23 mouse cellular contexts compared by ENCODE assay signal in the genomic region with DNA sequence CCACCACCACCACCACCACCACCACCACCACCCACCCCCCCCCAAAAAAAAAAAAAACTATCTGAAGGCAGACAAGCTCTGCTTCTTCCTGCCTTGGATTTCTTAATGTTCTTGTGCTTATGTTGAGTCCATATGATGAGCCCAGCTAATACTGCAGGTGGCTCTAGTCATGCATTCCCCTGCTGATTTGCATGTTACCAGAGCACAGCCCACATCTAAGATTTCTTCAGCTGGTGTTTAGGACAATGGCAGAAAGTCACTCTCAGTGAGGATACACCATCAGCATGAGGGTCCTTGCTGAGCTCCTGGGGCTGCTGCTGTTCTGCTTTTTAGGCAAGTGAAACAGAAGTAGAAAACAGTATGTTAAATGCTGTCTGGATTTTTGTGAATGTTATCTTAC.
DNase-seq lines count a peak whose midpoint lies in the region; TF ChIP-seq lines count a peak whose summit lies in the region.
"Had no signal": no experiment of that assay in that cellular context is flagged by ENCODE, and none has a peak within 500 bp of the region (broad histone marks: within the 10 kb centered on the region; RNA-seq: fewer than 3 reads in every experiment).

No protein-coding gene starts in this region.

- H3K79me2 ChIP-seq in CH12.LX (replicated peaks; ENCODE audit: control insufficient read depth, extremely low read depth, insufficient read depth, poor library complexity, severe bottlenecking): no peaks in the 10 kb centered on the region

- no peak for TF ChIP-seq EP300 in CH12.LX (IDR thresholded peaks at IDR 0.05; ENCODE audit: low read length)

- TF ChIP-seq CTCF in CH12.LX (conservative IDR thresholded peaks at IDR 0.05 in 1 of 2, IDR thresholded peaks at IDR 0.05 in 1 of 2; ENCODE audit: low read depth in 2 of 2, low read length in 2 of 2): no peak

- TF ChIP-seq RAD21 in CH12.LX (IDR thresholded peaks at IDR 0.05; ENCODE audit: low read depth, low read length): no peak

- TF ChIP-seq POLR2A in CH12.LX (IDR thresholded peaks at IDR 0.05; ENCODE audit: low read depth, low read length): no peak

- DNase-seq in lung, postnatal 36 days: peak; percentile 0
- no peak for DNase-seq in lung, adult 18-20 months
- DNase-seq in CH12.LX (ENCODE audit: extremely low read depth): peak; percentile 46
- DNase-seq in spleen, postnatal 36 days (ENCODE audit: low spot score in 2 of 2): peak; percentile 71
- no peak for DNase-seq in kidney, adult 11 months
- no peak for DNase-seq in embryo, embryonic 10.5 days (ENCODE audit: low spot score)
- DNase-seq: adrenal gland, postnatal 10 days; adrenal gland, postnatal 36 days; cerebellum, adult 18-20 months; cerebellum, adult 9-10 months; cerebellum, postnatal 14 days; forebrain, postnatal 0 days; gastrocnemius, adult 2 months; gastrocnemius, postnatal 14 days; heart, adult 11 months; heart, postnatal 10 days; heart, postnatal 36 days had no signal

- no peak overlapping the region for H3K4me3 ChIP-seq in CH12.LX (replicated peaks in 1 of 3; ENCODE audit: low read depth in 2 of 3, low read length in 2 of 3, poor library complexity in 1 of 3)
- H3K4me3 ChIP-seq: embryonic facial prominence, embryonic 12.5 days; embryonic facial prominence, embryonic 15.5 days; gastrocnemius, adult 2 months; heart, embryonic 12.5 days; heart, embryonic 15.5 days; hindbrain, embryonic 10.5 days; hindbrain, embryonic 13.5 days had no signal

- no peaks in the 10 kb centered on the region for H3K9me3 ChIP-seq in CH12.LX (replicated peaks; ENCODE audit: low read length)
- H3K9me3 ChIP-seq: embryonic facial prominence, embryonic 12.5 days; embryonic facial prominence, embryonic 15.5 days; heart, embryonic 12.5 days; heart, embryonic 15.5 days; hindbrain, embryonic 10.5 days; hindbrain, embryonic 13.5 days had no signal

- peaks cover 5 to 8% of the 10 kb centered on the region in 2 experiments; a peak in 2 of 4 replicates for H3K4me1 ChIP-seq in CH12.LX (ENCODE audit: control insufficient read depth in 1 of 2, insufficient read depth in 2 of 2)
- H3K4me1 ChIP-seq: embryonic facial prominence, embryonic 12.5 days; embryonic facial prominence, embryonic 15.5 days; heart, embryonic 12.5 days; heart, embryonic 15.5 days; hindbrain, embryonic 10.5 days; hindbrain, embryonic 13.5 days had no signal

- dilution Hi-C loops in CH12.LX (cut with MboI; ENCODE audit: extremely low pct_ligation_motif_present, extremely low pct_unique_long_range_greater_than_20kb, low sequenced_read_pairs): no loop called here

- in situ Hi-C loops in CH12.LX (cut with MboI; ENCODE audit: low pct_ligation_motif_present, low pct_unique_long_range_greater_than_20kb, low sequenced_read_pairs): no loop called here

- H3K9ac ChIP-seq in CH12.LX (ENCODE audit: insufficient read depth, low read depth): no peak overlapping the region
- H3K9ac ChIP-seq: embryonic facial prominence, embryonic 12.5 days; embryonic facial prominence, embryonic 15.5 days; forebrain, postnatal 0 days; heart, embryonic 12.5 days; heart, embryonic 15.5 days; hindbrain, embryonic 13.5 days had no signal

- H3K27ac ChIP-seq in CH12.LX (ENCODE audit: insufficient read depth, low read depth): no peak overlapping the region
- H3K27ac ChIP-seq: embryonic facial prominence, embryonic 12.5 days; embryonic facial prominence, embryonic 15.5 days; gastrocnemius, adult 2 months; heart, embryonic 15.5 days; hindbrain, embryonic 10.5 days; hindbrain, embryonic 13.5 days had no signal

- no peaks in the 10 kb centered on the region for H3K27me3 ChIP-seq in CH12.LX (replicated peaks)
- H3K27me3 ChIP-seq: embryonic facial prominence, embryonic 12.5 days; embryonic facial prominence, embryonic 15.5 days; heart, embryonic 12.5 days; heart, embryonic 15.5 days; hindbrain, embryonic 13.5 days had no signal

- no peak overlapping the region for H3K4me2 ChIP-seq in CH12.LX (ENCODE audit: insufficient read depth, low read depth, poor library complexity, severe bottlenecking)
- H3K4me2 ChIP-seq: embryonic facial prominence, embryonic 12.5 days; embryonic facial prominence, embryonic 15.5 days; heart, embryonic 12.5 days; heart, embryonic 15.5 days; hindbrain, embryonic 13.5 days had no signal

- H3K36me3 ChIP-seq in CH12.LX (replicated peaks in 1 of 2; ENCODE audit: control insufficient read depth in 1 of 2, insufficient read depth in 1 of 2, low read length in 1 of 2): no peaks in the 10 kb centered on the region
- H3K36me3 ChIP-seq: embryonic facial prominence, embryonic 12.5 days; embryonic facial prominence, embryonic 15.5 days; heart, embryonic 12.5 days; heart, embryonic 15.5 days; hindbrain, embryonic 10.5 days; hindbrain, embryonic 13.5 days had no signal

TF ChIP-seq in CH12.LX, 34 proteins besides CTCF, POLR2A, EP300 and RAD21:
- no peak for TF ChIP-seq MAFK (IDR thresholded peaks at IDR 0.05; ENCODE audit: insufficient replicate concordance, low read length)
- TF ChIP-seq KAT2A (IDR thresholded peaks at IDR 0.05; ENCODE audit: insufficient replicate concordance, low read length): no peak
- TF ChIP-seq CHD1 (IDR thresholded peaks at IDR 0.05; ENCODE audit: low read depth, low read length): no peak
- no peak for TF ChIP-seq SMC3 (IDR thresholded peaks at IDR 0.05; ENCODE audit: low read depth, low read length)
- no peak for TF ChIP-seq USF2 (conservative IDR thresholded peaks at IDR 0.05; ENCODE audit: low read depth, low read length)
- TF ChIP-seq BHLHE40 (IDR thresholded peaks at IDR 0.05; ENCODE audit: low read depth, low read length): no peak
- no peak for TF ChIP-seq TCF12 (IDR thresholded peaks at IDR 0.05; ENCODE audit: low read depth, low read length)
- no peak for TF ChIP-seq ETS1 (conservative IDR thresholded peaks at IDR 0.05; ENCODE audit: low read depth, low read length)
- no peak for TF ChIP-seq JUN (IDR thresholded peaks at IDR 0.05; ENCODE audit: insufficient read depth, low read depth, low read length)
- no peak for TF ChIP-seq CHD2 (IDR thresholded peaks at IDR 0.05; ENCODE audit: low read length)
- TF ChIP-seq USF1 (IDR thresholded peaks at IDR 0.05; ENCODE audit: low read depth, low read length): no peak
- no peak for TF ChIP-seq TBP (conservative IDR thresholded peaks at IDR 0.05; ENCODE audit: low read depth, low read length)
- TF ChIP-seq HCFC1 (IDR thresholded peaks at IDR 0.05; ENCODE audit: low read depth, low read length): no peak
- no peak for TF ChIP-seq MEF2A (IDR thresholded peaks at IDR 0.05; ENCODE audit: borderline replicate concordance, low read depth, low read length)

Comparison
In these comparisons a context has a peak if more than half of its experiments do, and no peak if none do; other contexts are left out.
1. DNase-seq: peak in lung, postnatal 36 days (single experiment), CH12.LX (single experiment) and spleen, postnatal 36 days (2 of 2); none in lung, adult 18-20 months (0 of 2), kidney, adult 11 months (single experiment) and embryo, embryonic 10.5 days (single experiment).